Mouse (Mus musculus) liver, adult 2 months (tissue): ENCODE measurements at regions not wholly inside any gene's neighbourhood (a gene's known extent, or its start where the extent isn't known, plus 50 kb on each side); places are given as distances from the start of the nearest gene placed in this dataset.

Source experiments
- DNase-seq: peaks from one replicate; pipeline ENCODE4 v3.0.0-alpha.2; 2011; ENCODE audit warnings: low read depth, low spot score; ENCODE audit errors: extremely low read depth
- H3K27ac ChIP-seq: fragments of 200-500 bp; replicated peaks from 2 replicates; pipeline ENCODE4 v1.5.1; 2012; ENCODE audit warnings: low read depth, mild to moderate bottlenecking, control low read depth, inconsistent platforms, low read length; ENCODE audit not compliant: insufficient read depth
- H3K27me3 ChIP-seq: fragments of 200-500 bp; 2 replicates; pipeline ENCODE4 v1.6.1; 2012; ENCODE audit warnings: mild to moderate bottlenecking, moderate library complexity, low read length, inconsistent platforms; ENCODE audit not compliant: control insufficient read depth, insufficient read depth
- H3K36me3 ChIP-seq: fragments of 200-500 bp; 2 replicates; pipeline ENCODE4 v1.6.1; 2012; ENCODE audit warnings: low read length, inconsistent platforms; ENCODE audit not compliant: control insufficient read depth, insufficient read depth
- H3K4me1 ChIP-seq: fragments of 200-500 bp; 2 replicates; pipeline ENCODE4 v1.6.1; 2011; ENCODE audit warnings: low read length; ENCODE audit not compliant: control insufficient read depth, insufficient read depth
- H3K4me3 ChIP-seq: fragments of 200-500 bp; 2 replicates; pipeline ENCODE4 v1.5.1; 2011; ENCODE audit warnings: low read depth, mild to moderate bottlenecking, control low read depth, low read length, moderate library complexity; ENCODE audit not compliant: insufficient read depth
- H3K79me2 ChIP-seq: fragments of 200-500 bp; 2 replicates; pipeline ENCODE4 v1.6.1; 2012; ENCODE audit warnings: inconsistent platforms, mild to moderate bottlenecking, low read length, moderate library complexity; ENCODE audit not compliant: control insufficient read depth, insufficient read depth
- H3K9ac ChIP-seq: fragments of 200-500 bp; 2 replicates; pipeline ENCODE4 v1.6.1; 2012; ENCODE audit warnings: low read depth, mild to moderate bottlenecking, control low read depth, inconsistent platforms, low read length
- CTCF ChIP-seq: fragments of 200-500 bp; IDR thresholded peaks from 2 replicates; pipeline ENCODE4 v1.5.1; 2011; ENCODE audit warnings: low read depth, low read length, control low read depth
- POLR2A ChIP-seq: fragments of 200-500 bp; IDR thresholded peaks from 2 replicates; pipeline ENCODE4 v1.6.1; 2011; ENCODE audit warnings: low read length, control low read depth; ENCODE audit not compliant: insufficient read depth; ENCODE audit errors: extremely low read depth
- WGBS: fragments of 180-500 bp; shearing (Covaris S2); methylation state at CpG from one replicate; pipeline ENCODE4 v1.1.7; 2018; 5-methylcytosine and 5-hydroxymethylcytosine counted together

GRCm38 (mm10) chr4:154787190-154787589 lies 50.1 kb upstream of the Ttc34 start:
- Histone ChIP-seq H3K4me3 (no peak overlapping the region), H3K36me3 (no peaks in the 10 kb centered on the region), H3K27ac (no peak overlapping the region), H3K4me1 (no peaks in the 10 kb centered on the region), H3K79me2 (no peaks in the 10 kb centered on the region), H3K27me3 (no peaks in the 10 kb centered on the region), H3K9ac (no peak overlapping the region)
- WGBS: 57% methylated on average over 8 of the region's 8 CpGs
- peak; percentile 13 for DNase-seq
- TF ChIP-seq CTCF: peak; percentile 76
- TF ChIP-seq POLR2A: no peak
